Mouse (Mus musculus) forebrain, embryonic 14.5 days (tissue): ENCODE measurements at regions not wholly inside any gene's neighbourhood (a gene's known extent, or its start where the extent isn't known, plus 50 kb on each side); places are given as distances from the start of the nearest gene placed in this dataset.

Experiments
- ATAC-seq: fragments of 200-750 bp; cut with Nextera tagmentation; 2 replicates; pipeline ENCODE4 v1.8.0; 2017; ENCODE audit warnings: mild to moderate bottlenecking, moderate library complexity
- DNase-seq: peaks from one replicate; pipeline ENCODE4 v3.0.0-alpha.2; 2015; ENCODE audit warnings: low spot score
- H3K27ac ChIP-seq: fragments of 300-500 bp; sonication (generic); 2 replicates; pipeline ENCODE4 v1.5.1; 2014; ENCODE audit warnings: low read depth, mild to moderate bottlenecking, control low read depth, low read length, moderate library complexity
- H3K27me3 ChIP-seq: fragments of 300-500 bp; sonication (generic); replicated peaks from 2 replicates; pipeline ENCODE4 v1.6.1; 2014; ENCODE audit warnings: low read length, control low read depth, mixed read lengths; ENCODE audit not compliant: control insufficient read depth, insufficient read depth
- H3K36me3 ChIP-seq: fragments of 300-500 bp; sonication (generic); 2 replicates; pipeline ENCODE4 v1.6.1; 2014; ENCODE audit warnings: low read length, control low read depth; ENCODE audit not compliant: control insufficient read depth, insufficient read depth
- H3K4me1 ChIP-seq: fragments of 300-500 bp; sonication (generic); 2 replicates; pipeline ENCODE4 v1.6.1; 2014; ENCODE audit warnings: antibody characterized with exemption, low read length, control low read depth; ENCODE audit not compliant: control insufficient read depth, insufficient read depth
- H3K4me2 ChIP-seq: fragments of 300-500 bp; sonication (generic); 2 replicates; pipeline ENCODE4 v1.6.1; 2014; ENCODE audit warnings: mild to moderate bottlenecking, control low read depth, low read length
- H3K4me3 ChIP-seq: fragments of 300-500 bp; sonication (generic); 2 replicates; pipeline ENCODE4 v1.5.1; 2014; ENCODE audit warnings: low read depth, low read length, control low read depth
- H3K9ac ChIP-seq: fragments of 300-500 bp; sonication (generic); 2 replicates; pipeline ENCODE4 v1.6.1; 2014; ENCODE audit warnings: mild to moderate bottlenecking, low read length, control low read depth, moderate library complexity
- H3K9me3 ChIP-seq: fragments of 300-500 bp; sonication (generic); replicated peaks from 2 replicates; pipeline ENCODE4 v1.6.1; 2016; ENCODE audit warnings: low read length, control low read depth, mixed read lengths; ENCODE audit not compliant: control insufficient read depth
- WGBS: fragments of 180-500 bp; shearing (Covaris S2); extraction: QIAGEN DNeasy Blood & Tissue Kit; methylation state at CpG from one replicate; pipeline ENCODE4 v1.1.7; 2014; 5-methylcytosine and 5-hydroxymethylcytosine counted together

DNA sequence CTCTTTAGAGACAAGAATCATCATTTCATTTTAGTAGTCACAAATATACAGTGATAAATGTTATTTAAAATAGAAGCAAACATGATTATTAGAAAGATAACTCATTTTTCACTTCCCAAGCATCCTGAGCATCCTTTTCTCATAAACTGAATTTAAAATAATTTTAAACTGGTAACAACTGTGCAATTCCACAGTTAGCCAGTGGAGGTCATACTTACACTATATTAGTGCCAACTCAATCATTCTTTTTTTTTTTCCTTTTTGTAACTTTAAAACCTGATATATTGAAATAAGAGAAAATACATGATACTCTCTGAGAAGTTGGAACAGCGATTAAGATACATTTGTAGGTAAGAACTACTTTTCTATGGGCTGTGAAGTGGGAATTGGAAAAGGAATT lies 113.2 kb upstream of the Gm17509 start:
- no peak overlapping the region for H3K4me3 ChIP-seq
- H3K4me2 ChIP-seq, result no peak overlapping the region
- no peaks in the 10 kb centered on the region for H3K4me1 ChIP-seq
- no peak for ATAC-seq
- no peaks in the 10 kb centered on the region for H3K9me3 ChIP-seq
- WGBS, result 15% methylated on average over 1 of the region's 1 CpGs
- no peak overlapping the region for H3K9ac ChIP-seq
- DNase-seq, result peak; percentile 63
- H3K27me3 ChIP-seq, result no peaks in the 10 kb centered on the region
- no peak overlapping the region for H3K27ac ChIP-seq
- H3K36me3 ChIP-seq, result no peaks in the 10 kb centered on the region

DNA sequence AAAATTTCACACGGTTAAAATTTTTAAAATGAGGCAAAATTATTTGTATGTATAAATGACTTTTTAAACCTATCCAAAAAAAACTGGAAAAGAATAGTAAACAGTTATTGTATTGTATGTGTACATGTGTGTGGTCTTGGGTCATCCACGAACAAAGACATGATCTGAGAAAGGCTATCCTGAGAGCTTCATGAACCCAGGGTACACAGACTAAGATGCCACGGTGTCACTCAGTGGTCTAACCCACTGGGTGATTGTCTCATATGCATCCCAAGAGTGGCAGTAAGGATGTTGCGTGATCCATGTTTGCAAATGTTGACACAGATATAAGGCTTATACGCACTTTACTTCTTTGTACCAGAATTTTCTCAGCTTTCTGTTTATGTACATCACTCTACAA lies 113.7 kb upstream of the Gm17509 start:
- Histone ChIP-seq H3K36me3 (no peaks in the 10 kb centered on the region), H3K27ac (no peak overlapping the region), H3K4me3 (no peak overlapping the region), H3K27me3 (no peaks in the 10 kb centered on the region), H3K4me1 (no peaks in the 10 kb centered on the region), H3K9ac (no peak overlapping the region), H3K9me3 (no peaks in the 10 kb centered on the region), H3K4me2 (no peak overlapping the region)
- no peak for ATAC-seq
- no peak for DNase-seq
- 90% methylated on average over 5 of the region's 5 CpGs for WGBS

DNA sequence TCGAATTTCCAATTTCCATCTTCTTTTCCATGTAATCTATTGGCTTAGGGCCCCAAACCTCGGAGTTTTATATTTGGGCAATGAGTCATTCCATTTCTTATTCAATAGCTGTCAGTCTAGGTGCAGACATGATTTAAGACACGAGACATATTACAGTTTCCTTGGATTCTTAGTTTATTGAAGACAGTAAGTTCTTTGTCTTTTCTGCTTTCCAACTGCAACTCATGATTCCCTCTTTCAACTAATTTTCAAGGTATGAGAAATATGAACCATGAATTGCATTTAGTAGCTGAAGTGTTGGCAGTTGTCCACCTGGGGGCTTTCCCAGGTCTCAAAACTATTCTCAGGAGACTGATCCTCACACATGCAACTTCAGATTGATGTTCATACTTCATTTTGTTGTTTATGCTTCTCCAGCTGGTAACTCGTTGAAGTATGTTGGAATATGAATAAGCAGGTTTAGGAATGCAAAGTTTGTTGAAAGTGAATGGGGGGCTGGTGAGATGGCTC lies 160.3 kb upstream of the Gm17509 start:
- H3K4me2 ChIP-seq, result no peak overlapping the region
- H3K4me1 ChIP-seq, result no peaks in the 10 kb centered on the region
- H3K4me3 ChIP-seq, result no peak overlapping the region
- 85% methylated on average over 4 of the region's 4 CpGs for WGBS
- H3K9me3 ChIP-seq, result no peaks in the 10 kb centered on the region
- no peak overlapping the region for H3K27ac ChIP-seq
- ATAC-seq, result no peak
- H3K9ac ChIP-seq, result no peak overlapping the region
- no peaks in the 10 kb centered on the region for H3K36me3 ChIP-seq
- DNase-seq, result no peak
- no peaks in the 10 kb centered on the region for H3K27me3 ChIP-seq

DNA sequence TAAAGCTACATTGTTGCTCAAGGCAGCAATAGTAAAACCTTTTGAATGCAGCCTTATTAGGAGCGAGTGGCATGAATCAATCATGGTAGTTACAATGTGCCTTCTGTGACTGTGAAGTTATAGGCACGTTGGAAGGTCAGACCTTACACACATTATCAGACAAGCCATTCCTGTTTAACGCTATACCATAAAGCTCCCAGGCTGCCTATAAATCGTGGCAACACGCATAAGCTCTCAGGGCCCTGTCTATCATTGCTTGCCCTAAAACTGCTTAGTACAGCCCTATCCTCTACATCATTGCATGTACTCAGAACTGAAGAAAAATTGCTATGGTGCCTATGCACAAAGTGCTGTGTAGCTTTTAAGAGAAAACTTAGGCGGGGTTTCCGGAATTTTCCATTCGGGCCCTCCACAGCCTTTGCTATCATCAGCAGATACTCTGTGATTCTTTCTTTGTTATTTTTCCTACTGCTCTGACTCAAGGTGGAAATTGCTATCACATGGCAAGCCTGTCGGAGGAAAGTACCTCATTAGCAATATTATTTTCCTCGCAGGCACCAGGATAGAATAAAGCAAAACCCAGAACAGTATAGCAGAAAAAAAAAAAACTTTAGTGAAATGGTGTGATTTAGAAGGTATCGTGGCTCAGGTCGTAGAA lies 162.7 kb upstream of the Gm17509 start:
- ATAC-seq (no peak), DNase-seq (no peak)

DNA sequence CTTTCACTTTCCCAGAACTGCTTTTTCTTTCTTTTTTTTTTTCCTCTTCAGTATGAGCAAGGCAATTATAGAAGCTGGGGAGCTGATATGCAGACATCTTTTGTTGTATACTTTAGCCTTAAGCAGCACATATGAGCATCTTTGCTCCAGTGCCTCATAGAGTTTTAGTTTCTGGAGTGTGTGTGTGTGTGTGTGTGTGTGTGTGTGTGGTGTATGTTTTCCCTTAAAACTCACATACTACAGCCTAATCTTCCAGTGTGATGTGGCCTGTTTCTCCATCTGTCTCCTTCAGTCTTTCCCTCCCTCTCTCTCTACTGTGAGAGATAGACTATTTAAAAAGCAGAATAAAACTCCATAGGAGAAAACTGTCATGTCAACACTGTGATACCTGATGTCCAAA lies 169.4 kb upstream of the Gm17509 start:
- Histone ChIP-seq H3K36me3 (no peaks in the 10 kb centered on the region), H3K4me2 (no peak overlapping the region), H3K9me3 (no peaks in the 10 kb centered on the region), H3K27me3 (no peaks in the 10 kb centered on the region), H3K27ac (no peak overlapping the region), H3K9ac (no peak overlapping the region), H3K4me1 (no peaks in the 10 kb centered on the region), H3K4me3 (no peak overlapping the region)
- ATAC-seq, result no peak
- no peak for DNase-seq

More for the DNA sequence above, 162.7 kb upstream of the Gm17509 start:
- no peaks in the 10 kb centered on the region for H3K36me3 ChIP-seq
- H3K4me1 ChIP-seq, result no peaks in the 10 kb centered on the region
- no peaks in the 10 kb centered on the region for H3K27me3 ChIP-seq
- H3K4me3 ChIP-seq, result no peak overlapping the region
- WGBS, result 86% methylated on average over 12 of the region's 12 CpGs
- no peak overlapping the region for H3K27ac ChIP-seq
- no peak overlapping the region for H3K4me2 ChIP-seq
- H3K9ac ChIP-seq, result no peak overlapping the region
- no peaks in the 10 kb centered on the region for H3K9me3 ChIP-seq

DNA sequence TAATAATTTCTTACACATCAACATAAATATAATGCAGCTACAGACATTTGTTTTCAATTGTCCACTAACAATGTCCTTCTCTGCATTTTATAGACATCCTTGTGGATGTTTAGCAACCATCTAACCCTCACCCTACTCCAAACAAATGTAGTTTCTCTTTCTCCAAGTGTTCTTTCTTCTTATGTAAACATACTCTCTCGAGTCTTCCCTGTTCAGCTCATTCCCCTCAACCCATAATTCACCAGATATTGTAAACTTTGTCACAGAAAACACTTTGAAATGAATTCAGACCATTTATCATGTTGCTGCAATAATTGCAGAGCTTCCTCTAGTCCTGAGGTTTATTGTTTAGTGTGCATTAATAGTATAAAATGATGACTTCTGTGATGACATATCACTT lies 172.6 kb upstream of the Gm17509 start:
- Histone ChIP-seq H3K4me1 (no peaks in the 10 kb centered on the region), H3K27me3 (no peaks in the 10 kb centered on the region), H3K27ac (no peak overlapping the region), H3K4me2 (no peak overlapping the region), H3K9me3 (no peaks in the 10 kb centered on the region), H3K4me3 (no peak overlapping the region), H3K36me3 (no peaks in the 10 kb centered on the region), H3K9ac (no peak overlapping the region)
- no peak for ATAC-seq
- DNase-seq, result no peak
- 73% methylated on average over 1 of the region's 1 CpGs for WGBS

DNA sequence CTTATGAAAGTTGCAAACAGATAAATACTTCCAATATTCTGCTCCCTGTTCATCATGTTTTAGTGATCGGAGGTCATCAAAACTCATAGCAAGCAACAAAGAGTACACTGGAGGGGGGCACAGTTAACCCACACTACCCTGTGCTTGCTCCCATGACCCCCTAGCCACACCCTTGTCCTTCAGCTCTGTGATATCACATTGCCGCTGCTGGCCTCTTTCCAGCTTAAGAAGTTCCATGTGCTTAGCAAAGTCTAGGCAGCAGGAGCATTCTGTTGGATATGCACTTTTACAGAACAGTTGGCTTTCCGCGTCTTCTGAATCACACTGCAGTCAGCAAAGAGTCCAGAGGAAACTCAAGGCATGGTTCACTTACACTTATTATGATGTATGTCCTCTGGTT lies 180.4 kb upstream of the Gm17509 start:
- Histone ChIP-seq H3K4me3 (no peak overlapping the region), H3K27ac (no peak overlapping the region), H3K4me2 (no peak overlapping the region), H3K9me3 (no peaks in the 10 kb centered on the region), H3K36me3 (no peaks in the 10 kb centered on the region), H3K27me3 (no peaks in the 10 kb centered on the region), H3K9ac (no peak overlapping the region), H3K4me1 (no peaks in the 10 kb centered on the region)
- WGBS, result 90% methylated on average over 4 of the region's 4 CpGs
- DNase-seq (no peak), ATAC-seq (no peak)

DNA sequence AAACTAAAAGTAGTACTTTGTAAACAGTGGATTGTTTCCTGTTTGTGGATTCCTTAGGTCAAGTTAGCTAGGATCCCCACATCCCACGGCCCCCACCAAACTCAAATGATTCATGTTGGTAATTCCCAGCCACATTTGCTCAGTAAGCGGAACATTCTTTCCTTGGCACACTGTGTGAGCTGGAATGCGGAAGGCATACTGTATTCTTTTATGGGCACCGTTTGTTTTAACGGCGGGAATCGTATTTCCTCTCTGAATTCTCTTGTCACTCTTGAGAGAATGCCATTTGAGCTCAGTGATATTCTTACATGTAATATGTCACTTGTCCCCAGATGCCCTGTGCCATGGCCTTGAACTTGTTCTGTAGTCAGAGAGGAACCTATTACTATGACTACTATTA lies 189.1 kb upstream of the Gm17509 start:
- Histone ChIP-seq H3K9me3 (no peaks in the 10 kb centered on the region), H3K9ac (no peak overlapping the region), H3K36me3 (no peaks in the 10 kb centered on the region), H3K4me3 (no peak overlapping the region), H3K27ac (no peak overlapping the region), H3K4me2 (no peak overlapping the region), H3K4me1 (no peaks in the 10 kb centered on the region), H3K27me3 (no peaks in the 10 kb centered on the region)
- 80% methylated on average over 7 of the region's 7 CpGs for WGBS
- ATAC-seq (no peak), DNase-seq (no peak)

DNA sequence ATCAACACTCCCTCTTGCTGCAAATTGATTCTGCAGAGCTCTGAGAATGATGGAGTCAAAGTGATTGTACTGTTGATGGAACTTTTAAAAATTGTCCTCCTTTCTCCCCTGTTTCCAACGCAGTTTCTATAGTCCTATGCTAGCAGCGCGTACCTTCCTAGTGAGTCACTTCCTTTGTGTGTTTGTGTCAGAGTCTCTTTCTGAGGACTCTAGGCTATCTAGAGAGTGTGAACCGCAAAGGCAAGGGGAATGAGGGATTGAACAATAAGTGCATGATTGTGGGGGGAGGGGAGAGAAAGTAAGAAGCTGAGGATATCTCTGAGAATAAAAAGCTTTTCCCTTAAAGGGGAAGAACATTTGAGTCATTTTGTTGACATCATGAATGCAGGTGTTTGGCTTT lies 188.5 kb upstream of the Hcn1 start:
- ATAC-seq (no peak), DNase-seq (no peak)
- Histone ChIP-seq H3K27me3 (no peaks in the 10 kb centered on the region), H3K9ac (no peak overlapping the region), H3K4me3 (no peak overlapping the region), H3K36me3 (no peaks in the 10 kb centered on the region), H3K9me3 (no peaks in the 10 kb centered on the region), H3K27ac (no peak overlapping the region), H3K4me1 (no peaks in the 10 kb centered on the region), H3K4me2 (no peak overlapping the region)
- 85% methylated on average over 4 of the region's 4 CpGs for WGBS
